ENCODE assay signal across 8 mouse cellular contexts in the genomic region with DNA sequence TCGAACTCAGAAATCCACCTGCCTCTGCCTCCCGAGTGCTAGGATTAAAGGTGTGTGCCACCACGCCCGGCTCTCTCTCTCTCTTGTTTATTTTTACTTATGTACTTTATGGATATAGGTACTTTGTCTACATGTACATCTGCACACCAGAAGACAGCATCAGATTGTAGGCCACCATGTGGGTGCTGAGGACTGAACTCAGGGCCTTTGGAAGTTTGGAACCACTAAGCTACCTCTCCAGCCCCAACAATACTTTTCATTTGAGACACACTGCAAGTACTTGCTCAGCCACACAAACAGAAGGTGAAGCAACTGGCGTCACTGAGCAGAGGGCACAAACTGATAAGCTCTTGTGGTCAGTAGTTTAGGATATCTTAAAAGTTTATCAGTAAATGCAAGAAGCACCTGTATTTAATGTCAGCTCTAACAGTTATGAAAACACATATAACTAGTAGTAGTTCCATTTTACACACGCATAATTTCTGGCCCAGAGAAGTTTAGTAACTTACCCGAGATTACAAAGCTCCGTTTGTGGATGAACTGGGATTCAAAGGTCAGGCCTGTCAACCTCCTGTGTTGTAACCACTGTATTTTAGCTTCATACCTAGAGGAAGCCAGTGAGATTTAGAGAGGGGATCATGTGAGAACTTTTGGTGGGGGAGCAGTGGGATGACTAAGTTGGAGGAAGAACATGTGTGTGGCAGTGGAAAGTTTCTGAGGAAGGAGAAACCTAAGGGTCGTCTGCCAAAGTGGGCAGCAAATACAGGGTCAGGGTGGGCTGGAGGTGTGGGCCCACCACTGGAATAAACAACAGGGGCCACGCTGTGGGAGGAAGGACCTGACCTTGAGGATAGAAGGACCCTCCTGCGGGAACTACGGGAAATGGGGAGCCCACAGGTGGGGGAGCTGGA. TPM values are rescaled to one million over a fixed set of nuclear protein-coding genes. Genes with fewer than 3 reads are reported as not detected.
A peak's percentile ranks its signal among the peaks of the same experiment; 100 is the strongest.
DNase-seq lines count a peak whose midpoint lies in the region; ATAC-seq and TF ChIP-seq lines count a peak whose summit lies in the region.

No protein-coding gene starts in this region.

- TF ChIP-seq CTCF in embryonic fibroblast, embryonic 13.5 days (IDR thresholded peaks at IDR 0.05; ENCODE audit: borderline replicate concordance, insufficient read depth, low read length) = no peak

- 0 out of 2 replicates have a peak, but pooled peaks have one; percentile 5 for ATAC-seq in cerebellum, adult (ENCODE audit: insufficient number of reproducible peaks, low FRiP score, low TSS enrichment)
- no peak for ATAC-seq in intestine, embryonic 16.5 days
- ATAC-seq in midbrain, embryonic 15.5 days (replicated peaks) = no peak; the same call in 1 of the 2 replicates

- no peaks in the 10 kb centered on the region for H3K9me3 ChIP-seq in intestine, embryonic 16.5 days (ENCODE audit: control insufficient read depth, low read length)
- H3K9me3 ChIP-seq in midbrain, embryonic 15.5 days = no peaks in the 10 kb centered on the region

- peak overlapping the region; percentile 82 for H3K4me3 ChIP-seq in embryonic fibroblast, embryonic 13.5 days (ENCODE audit: insufficient read depth, low read length)
- peak overlapping the region; percentile 85 for H3K4me3 ChIP-seq in intestine, embryonic 16.5 days (ENCODE audit: low read length)
- peak overlapping the region; percentile 78 for H3K4me3 ChIP-seq in midbrain, embryonic 15.5 days

- TF ChIP-seq POLR2A in embryonic fibroblast, embryonic 13.5 days (IDR thresholded peaks at IDR 0.05; ENCODE audit: low read depth, low read length) = no peak

- no peaks in the 10 kb centered on the region for H3K27me3 ChIP-seq in intestine, embryonic 16.5 days (replicated peaks; ENCODE audit: control insufficient read depth, insufficient read depth, low read length)
- H3K27me3 ChIP-seq in midbrain, embryonic 15.5 days (replicated peaks) = no peaks in the 10 kb centered on the region

- H3K4me2 ChIP-seq in intestine, embryonic 16.5 days (ENCODE audit: low read depth, low read length) = peak overlapping the region; percentile 92
- H3K4me2 ChIP-seq in midbrain, embryonic 15.5 days = peak overlapping the region; percentile 66

- H3K36me3 ChIP-seq in intestine, embryonic 16.5 days (ENCODE audit: control insufficient read depth, insufficient read depth, low read length) = peaks cover 10% of the 10 kb centered on the region
- peaks cover 9% of the 10 kb centered on the region for H3K36me3 ChIP-seq in midbrain, embryonic 15.5 days (replicated peaks)

- H3K9ac ChIP-seq in intestine, embryonic 16.5 days (ENCODE audit: low read depth, low read length) = peak overlapping the region; percentile 95
- H3K9ac ChIP-seq in midbrain, embryonic 15.5 days = peak overlapping the region; percentile 91

- H3K4me1 ChIP-seq in embryonic fibroblast, embryonic 13.5 days (ENCODE audit: control insufficient read depth, insufficient read depth, low read length) = peaks cover 6% of the 10 kb centered on the region; the same call in 1 of the 2 replicates
- H3K4me1 ChIP-seq in intestine, embryonic 16.5 days (ENCODE audit: control insufficient read depth, insufficient read depth, low read length) = peaks cover 30% of the 10 kb centered on the region
- peaks cover 11% of the 10 kb centered on the region for H3K4me1 ChIP-seq in midbrain, embryonic 15.5 days

- H3K27ac ChIP-seq in embryonic fibroblast, embryonic 13.5 days (ENCODE audit: insufficient read depth, low read length) = peak overlapping the region; percentile 66
- H3K27ac ChIP-seq in intestine, embryonic 16.5 days (ENCODE audit: low read length) = peak overlapping the region; percentile 94
- peak overlapping the region; percentile 89; the same call in 1 of the 2 replicates for H3K27ac ChIP-seq in midbrain, embryonic 15.5 days

- no peak for DNase-seq in cerebellum, adult 9-10 months
- DNase-seq in 416B (ENCODE audit: low read depth) = peak; percentile 95
- DNase-seq in cerebellum, postnatal 25 days = no peak
- no peak for DNase-seq in right cerebral cortex, postnatal 25 days

- WGBS in intestine, embryonic 16.5 days = 40% methylated on average over 12 of the region's 12 CpGs
- 53% methylated on average over 12 of the region's 12 CpGs for WGBS in midbrain, embryonic 15.5 days

RNA-seq across cellular contexts. Expression of a gene that starts 1.1 kb away (rescaled TPM):
- 27.3 and 32.0 TPM in 2 replicates for polyA plus RNA-seq in embryonic fibroblast, embryonic 13.5 days (2011; ENCODE audit: insufficient read length, low read depth, missing spikeins)
- polyA plus RNA-seq in intestine, embryonic 16.5 days (2015; fragmentation: Nextera tagmentation; extraction: Ambion mirVana) = 18.3 and 21.2 TPM in 2 replicates
- polyA plus RNA-seq in midbrain, embryonic 15.5 days (2015; fragmentation: Nextera tagmentation; extraction: Ambion mirVana) = 19.4 and 19.9 TPM in 2 replicates

RNA-seq across cellular contexts. Expression of a gene that starts 25.9 kb away (rescaled TPM):
- 125 and 130 TPM in 2 replicates for polyA plus RNA-seq in embryonic fibroblast, embryonic 13.5 days (2011; ENCODE audit: insufficient read length, low read depth, missing spikeins)
- polyA plus RNA-seq in intestine, embryonic 16.5 days (2015; fragmentation: Nextera tagmentation; extraction: Ambion mirVana) = 21.8 and 23.3 TPM in 2 replicates
- 56.5 and 57.8 TPM in 2 replicates for polyA plus RNA-seq in midbrain, embryonic 15.5 days (2015; fragmentation: Nextera tagmentation; extraction: Ambion mirVana)

RNA-seq across cellular contexts. Expression of a gene that starts 30.5 kb away (rescaled TPM):
- 99.8 and 109 TPM in 2 replicates for polyA plus RNA-seq in embryonic fibroblast, embryonic 13.5 days (2011; ENCODE audit: insufficient read length, low read depth, missing spikeins)
- polyA plus RNA-seq in intestine, embryonic 16.5 days (2015; fragmentation: Nextera tagmentation; extraction: Ambion mirVana) = 171 and 190 TPM in 2 replicates
- 153 and 165 TPM in 2 replicates for polyA plus RNA-seq in midbrain, embryonic 15.5 days (2015; fragmentation: Nextera tagmentation; extraction: Ambion mirVana)

RNA-seq across cellular contexts. Expression of a gene that starts 38.5 kb away (rescaled TPM):
- polyA plus RNA-seq in embryonic fibroblast, embryonic 13.5 days (2011; ENCODE audit: insufficient read length, low read depth, missing spikeins) = 14.5 and 24.4 TPM in 2 replicates
- polyA plus RNA-seq in intestine, embryonic 16.5 days (2015; fragmentation: Nextera tagmentation; extraction: Ambion mirVana) = 15.0 and 16.0 TPM in 2 replicates
- 30.0 and 30.7 TPM in 2 replicates for polyA plus RNA-seq in midbrain, embryonic 15.5 days (2015; fragmentation: Nextera tagmentation; extraction: Ambion mirVana)

RNA-seq across cellular contexts. Expression of a gene that starts 59.2 kb away (rescaled TPM):
- polyA plus RNA-seq in embryonic fibroblast, embryonic 13.5 days (2011; ENCODE audit: insufficient read length, low read depth, missing spikeins) = 85.1 and 91.8 TPM in 2 replicates
- 92.7 and 106 TPM in 2 replicates for polyA plus RNA-seq in intestine, embryonic 16.5 days (2015; fragmentation: Nextera tagmentation; extraction: Ambion mirVana)
- 97.2 and 101 TPM in 2 replicates for polyA plus RNA-seq in midbrain, embryonic 15.5 days (2015; fragmentation: Nextera tagmentation; extraction: Ambion mirVana)
